Mouse (Mus musculus): Measurements from ENCODE around the gene Tas2r136.

The Tas2r136 gene

DNA sequence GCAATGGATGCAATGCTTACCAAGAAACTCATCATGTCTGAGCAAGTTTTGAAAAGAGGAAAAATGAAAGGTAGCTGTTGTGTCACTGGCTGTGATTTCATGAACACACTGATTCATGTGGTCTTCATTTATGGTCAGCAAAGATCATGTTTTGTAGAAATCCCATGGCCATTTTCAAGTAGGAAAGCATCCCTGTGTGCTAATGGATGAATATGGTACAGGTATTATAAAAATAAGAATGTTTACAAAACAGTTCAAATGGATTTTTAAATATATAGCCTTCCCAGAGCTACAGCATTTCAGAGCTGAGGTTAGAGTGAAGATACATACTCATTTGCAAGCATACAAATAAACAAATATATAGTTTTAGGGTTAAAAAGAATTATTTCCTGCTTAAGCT, at the start of gene Tas2r136:
Gene Tas2r136, minus strand, starts transcription at position 101 of the 400 bp plus-strand sequence.
- DNase-seq (ENCODE audit: low read depth, low spot score): no peak

DNA sequence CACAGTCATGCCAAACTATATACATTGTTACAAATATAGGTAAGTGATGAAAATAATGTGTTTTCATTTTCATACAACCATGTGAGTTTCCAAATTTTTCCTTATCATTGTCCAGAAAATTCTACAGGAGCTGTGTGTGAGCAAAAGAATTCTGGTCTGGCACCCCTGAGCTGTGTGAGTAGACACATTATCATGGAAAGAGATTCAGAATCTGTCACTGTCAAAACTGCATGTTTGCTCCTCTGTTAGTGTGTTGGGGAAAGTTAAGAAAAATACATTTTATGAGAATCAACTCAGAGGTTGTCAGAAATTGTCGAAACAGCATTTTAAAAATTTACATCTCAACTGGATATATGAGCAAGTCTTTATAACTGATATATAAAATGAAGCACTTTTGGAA, 24.6 kb upstream of the Tas2r136 start, which contains the start of gene Tas2r117:
Gene Tas2r117, plus strand, starts transcription at position 301 of the 400 bp plus-strand sequence.
- DNase-seq (ENCODE audit: low read depth, low spot score): no peak

DNA sequence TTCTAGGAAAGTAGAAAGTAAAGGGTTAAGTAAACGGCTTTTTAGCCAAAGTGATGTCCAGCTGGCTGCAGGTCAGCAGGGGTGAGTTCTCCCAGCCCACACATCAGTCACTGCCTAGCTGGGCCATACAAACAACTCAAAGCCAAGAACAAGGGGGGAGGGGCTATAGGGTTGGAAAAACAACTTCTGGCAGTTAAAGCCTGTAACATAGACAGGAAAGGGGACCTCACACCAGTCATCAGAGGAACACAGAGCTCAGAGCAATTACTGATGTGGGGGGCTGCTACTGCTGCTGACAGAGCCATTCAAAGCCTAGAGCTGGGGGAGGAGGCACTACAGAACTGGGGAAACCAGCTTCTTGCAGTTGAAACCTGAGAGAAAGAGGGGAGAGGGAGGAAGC, 17.4 kb upstream of the Tas2r136 start:
- no peak for DNase-seq (ENCODE audit: low read depth, low spot score)

DNA sequence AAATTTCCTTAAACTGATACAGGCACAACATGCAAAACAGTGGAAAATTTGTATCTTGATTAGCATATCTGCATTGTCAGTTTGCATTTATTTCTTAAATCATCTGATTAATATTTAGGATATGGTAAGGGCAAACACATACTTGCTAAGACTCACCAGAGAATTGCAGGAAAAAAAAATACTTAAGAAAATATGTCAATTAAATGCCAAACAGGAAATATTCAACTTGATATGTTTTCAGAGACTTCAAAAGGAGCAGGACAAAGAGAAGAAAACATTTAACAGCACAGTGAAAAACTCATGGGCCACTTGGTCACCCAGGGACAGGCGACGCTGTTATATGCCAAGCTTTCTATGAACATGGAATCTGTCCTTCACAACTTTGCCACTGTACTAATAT, 16.1 kb downstream of the Tas2r136 start, which contains the start of gene Tas2r102:
Gene Tas2r102, plus strand, starts transcription at position 301 of the 400 bp plus-strand sequence.
- no peak for DNase-seq (ENCODE audit: low read depth, low spot score)

DNA sequence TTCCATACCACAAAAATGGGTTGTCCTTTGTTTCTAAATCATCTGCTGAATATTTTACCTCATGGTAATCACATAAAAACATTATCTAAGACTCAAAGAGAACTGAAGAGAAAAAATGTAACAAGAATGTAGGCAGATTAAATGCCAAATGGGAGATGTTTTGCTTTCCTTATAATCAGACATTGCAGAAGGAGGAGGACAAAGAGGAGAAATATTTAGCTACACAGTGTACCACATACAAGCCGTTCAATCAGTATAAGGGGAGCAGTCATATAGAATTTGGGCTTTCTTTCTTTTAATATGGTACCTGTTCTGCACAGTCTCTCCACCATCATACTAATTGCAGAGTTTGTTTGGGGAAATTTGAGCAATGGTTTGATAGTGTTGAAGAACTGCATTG, 23.5 kb downstream of the Tas2r136 start, which contains the start of gene Tas2r124:
Gene Tas2r124, plus strand, starts transcription at position 301 of the 400 bp plus-strand sequence.
- DNase-seq (ENCODE audit: low read depth, low spot score): no peak

DNA sequence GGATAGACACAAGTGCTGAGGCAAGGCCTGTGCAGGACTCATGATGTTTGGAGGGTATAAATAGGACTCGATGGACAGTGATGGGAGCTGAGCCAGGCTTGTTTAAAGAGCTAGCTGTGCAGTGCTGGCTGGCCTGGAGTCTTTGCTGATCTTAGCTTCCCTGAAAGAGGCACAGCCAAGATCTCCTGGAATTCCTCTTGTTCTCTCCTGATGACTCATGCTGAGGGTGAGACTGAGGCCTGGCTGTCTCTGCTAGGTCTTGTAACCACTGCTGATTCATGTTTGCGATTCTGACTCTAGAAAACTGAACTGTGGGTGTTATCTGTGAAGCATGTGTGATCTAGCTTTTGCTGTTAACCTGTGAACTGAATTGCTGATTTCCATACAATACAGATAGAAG, 27.8 kb downstream of the Tas2r136 start:
- no peak for DNase-seq (ENCODE audit: low read depth, low spot score)

DNA sequence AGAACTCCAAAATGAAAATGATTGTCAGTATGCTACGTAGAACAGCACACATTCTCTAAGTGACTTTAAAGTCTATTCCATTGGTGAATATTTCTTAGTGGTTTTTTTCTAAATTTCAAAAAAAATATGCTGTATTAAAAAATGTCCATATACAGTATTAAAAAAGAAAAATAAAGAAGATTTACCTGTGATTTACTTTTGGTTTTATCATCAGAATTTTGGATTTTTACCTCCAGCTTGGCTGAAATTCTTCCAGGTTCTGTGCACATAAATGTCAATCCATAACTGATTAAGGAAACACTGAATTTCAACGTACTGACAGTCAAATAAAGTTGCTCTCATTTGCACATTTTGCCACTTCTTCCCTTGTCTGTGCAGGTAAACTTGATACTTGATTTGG, 40.0 kb downstream of the Tas2r136 start, which contains the start of gene Tas2r115:
Gene Tas2r115, minus strand, starts transcription at position 101 of the 400 bp plus-strand sequence.
- DNase-seq (ENCODE audit: low read depth, low spot score): no peak
